Mouse (Mus musculus): ENCODE data around the gene Tspan15.

- TF ChIP-seq CTCF (IDR thresholded peaks at IDR 0.05; ENCODE audit: low read depth, low read length) (no peak), POLR2AphosphoS5 (IDR thresholded peaks at IDR 0.05; ENCODE audit: insufficient replicate concordance, low read depth, low read length) (no peak), GATA2 (IDR thresholded peaks at IDR 0.05; ENCODE audit: borderline replicate concordance, low read depth, low read length) (no peak), GATA1 (IDR thresholded peaks at IDR 0.05; ENCODE audit: borderline replicate concordance, low read length) (no peak), TAL1 (conservative IDR thresholded peaks at IDR 0.05; ENCODE audit: low read depth, low read length) (no peak)
Observed at GRCm38 (mm10) chr10:62231811-62232210, 760 bp upstream of the Tspan15 start.
